Mouse (Mus musculus) gastrocnemius, adult 2 months (tissue): ENCODE data around the gene Snx9. TPM values are rescaled to one million over a fixed set of nuclear protein-coding genes. Genes with fewer than 3 reads are reported as not detected.
A peak's percentile ranks its signal among the peaks of the same experiment; 100 is the strongest.

Experiments
- DNase-seq: peaks from one replicate; pipeline ENCODE4 v3.0.0; 2022
- H3K27ac ChIP-seq: fragments of 200-600 bp; 2 replicates; pipeline ENCODE4 v1.8.1; 2022; ENCODE audit warnings: mild to moderate bottlenecking
- H3K4me3 ChIP-seq: fragments of 200-600 bp; 2 replicates; pipeline ENCODE4 v1.8.1; 2022; ENCODE audit warnings: mild to moderate bottlenecking, moderate library complexity
- CTCF ChIP-seq: fragments of 200-600 bp; IDR thresholded peaks from 2 replicates; pipeline ENCODE4 v1.8.1; 2022; ENCODE audit warnings: antibody characterized with exemption, mild to moderate bottlenecking, moderate library complexity
- intact Hi-C: fragments of 180-260 bp; cut with DNase I; formaldehyde crosslinking; loops from one replicate; pipeline ENCODE4 v1.15.1; 2025
- total RNA-seq, 2 experiments: library from RNA; stranded (reverse); gene quantifications; 2 replicates each; pipeline ENCODE4 v1.2.3; 2021

Snx9 gene
- total RNA-seq, 2 experiments from 2014 or later: 22.9 to 29.6 TPM

DNA sequence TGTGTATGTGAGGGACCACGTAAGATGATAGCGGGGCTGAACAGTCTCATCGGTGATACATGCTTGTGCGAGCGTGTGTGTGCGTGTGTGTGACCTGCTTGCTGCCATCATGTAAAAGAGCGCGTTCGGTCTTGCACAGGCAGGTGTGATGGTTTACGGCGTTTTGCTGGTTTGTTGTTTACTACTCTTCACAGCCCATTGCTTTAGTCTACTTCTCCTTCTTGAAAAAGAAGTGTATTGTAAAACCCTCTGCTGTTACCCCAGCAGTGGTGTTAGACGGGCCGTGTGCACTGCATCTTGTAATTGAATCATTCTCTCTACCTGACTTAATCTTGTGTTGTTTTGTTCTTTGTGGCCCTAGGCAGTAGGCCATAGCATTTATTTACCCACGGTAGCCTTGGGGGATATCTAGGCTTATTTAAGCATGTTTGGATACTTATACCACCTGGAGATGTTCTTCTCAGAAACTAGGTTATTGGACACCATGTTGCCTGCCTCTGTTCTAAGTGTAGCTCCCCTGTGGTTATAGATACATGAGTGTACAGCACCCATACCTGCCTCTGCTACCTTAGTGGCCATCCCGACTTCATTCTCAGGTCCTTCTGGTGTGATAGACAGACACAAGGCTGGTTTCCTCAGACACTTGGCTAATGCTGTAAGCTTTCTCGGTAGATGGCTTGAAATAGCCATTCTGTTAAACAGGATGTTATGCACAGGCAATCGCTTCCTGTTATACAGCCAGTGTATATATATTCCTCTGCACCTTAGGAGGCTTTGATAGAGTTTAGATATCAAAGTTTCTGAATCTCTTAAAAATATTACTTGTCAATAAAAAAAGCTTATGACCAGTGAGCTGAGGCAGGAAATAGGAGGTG is 56.4 kb downstream of the Snx9 start:
- no peak for TF ChIP-seq CTCF
- intact Hi-C loops: no loop called here
- H3K27ac ChIP-seq: no peak overlapping the region

GRCm38 (mm10) chr17:5899251-5899650 is 58.1 kb downstream of the Snx9 start:
- DNase-seq: no peak
- Histone ChIP-seq H3K4me3 (no peak overlapping the region), H3K27ac (no peak overlapping the region)
- intact Hi-C loops: no loop called here
- TF ChIP-seq CTCF: no peak

More for the DNA sequence above, 56.4 kb downstream of the Snx9 start:
- no peak for DNase-seq
- H3K4me3 ChIP-seq: no peak overlapping the region

DNA sequence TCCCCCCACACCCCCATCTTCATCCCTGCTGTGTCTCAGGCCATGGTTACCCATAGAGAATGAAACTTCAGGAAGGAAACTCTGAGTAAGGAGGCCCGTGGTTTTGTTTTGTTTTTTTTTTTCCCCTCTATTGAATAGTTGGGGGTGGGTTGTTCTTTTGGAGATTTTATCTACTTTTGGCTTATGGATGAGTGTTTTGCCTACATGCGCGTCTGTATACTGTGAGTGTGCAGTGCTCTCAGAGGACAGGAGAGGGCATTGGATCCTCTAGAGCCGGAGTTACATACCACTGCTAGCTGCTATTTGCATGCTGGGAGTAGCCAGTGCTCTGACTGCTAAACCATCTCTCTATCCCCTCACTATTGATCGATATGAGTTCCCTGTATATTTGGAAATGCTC is 60.3 kb downstream of the Snx9 start:
- H3K4me3 ChIP-seq: no peak overlapping the region
- no peak for TF ChIP-seq CTCF

DNA sequence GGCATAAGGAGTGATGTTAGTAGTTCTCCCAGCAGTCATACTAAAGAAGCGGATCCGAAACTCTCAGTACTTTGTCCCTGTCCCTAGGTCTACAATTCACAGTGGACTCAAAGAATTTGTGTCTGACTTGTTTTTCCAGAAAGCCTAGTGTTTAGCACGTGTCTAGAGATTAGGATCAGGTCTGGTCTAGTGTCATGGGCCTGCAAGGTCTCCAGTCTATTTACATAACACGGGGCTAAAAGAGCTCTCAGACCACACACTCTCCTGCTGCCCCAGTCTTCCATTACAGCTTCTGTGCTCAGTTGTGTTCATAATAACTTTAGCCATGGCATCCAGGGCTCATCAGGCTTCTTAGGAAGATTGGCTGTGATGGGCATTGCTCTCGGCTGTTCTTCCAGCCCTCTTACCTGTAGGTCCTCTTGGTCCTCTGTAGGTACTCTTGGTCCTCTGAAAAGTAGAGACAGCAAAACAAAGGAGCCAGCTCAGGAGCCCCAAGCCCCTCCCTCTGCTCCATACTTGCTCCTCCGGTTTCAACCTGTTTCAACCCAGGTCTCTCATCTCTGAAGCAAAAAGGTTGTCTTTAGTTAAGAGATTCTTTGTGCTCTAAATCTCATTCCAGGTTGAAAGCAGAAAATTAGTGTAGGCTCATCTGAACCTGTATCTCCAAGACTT is 62.6 kb downstream of the Snx9 start:
- no peak for TF ChIP-seq CTCF
- no peak for DNase-seq
- H3K4me3 ChIP-seq: no peak overlapping the region
- no peak overlapping the region for H3K27ac ChIP-seq
- intact Hi-C loops: no loop called here

More for the DNA sequence above, 60.3 kb downstream of the Snx9 start:
- DNase-seq: no peak
- intact Hi-C loops: no loop called here
- H3K27ac ChIP-seq: no peak overlapping the region

- DNase-seq: no peak
- TF ChIP-seq CTCF: no peak
- intact Hi-C loops: no loop called here
- Histone ChIP-seq H3K27ac (no peak overlapping the region), H3K4me3 (no peak overlapping the region)
These were observed 68.6 kb downstream of the Snx9 start for GRCm38 (mm10) chr17:5909681-5910080.

DNA sequence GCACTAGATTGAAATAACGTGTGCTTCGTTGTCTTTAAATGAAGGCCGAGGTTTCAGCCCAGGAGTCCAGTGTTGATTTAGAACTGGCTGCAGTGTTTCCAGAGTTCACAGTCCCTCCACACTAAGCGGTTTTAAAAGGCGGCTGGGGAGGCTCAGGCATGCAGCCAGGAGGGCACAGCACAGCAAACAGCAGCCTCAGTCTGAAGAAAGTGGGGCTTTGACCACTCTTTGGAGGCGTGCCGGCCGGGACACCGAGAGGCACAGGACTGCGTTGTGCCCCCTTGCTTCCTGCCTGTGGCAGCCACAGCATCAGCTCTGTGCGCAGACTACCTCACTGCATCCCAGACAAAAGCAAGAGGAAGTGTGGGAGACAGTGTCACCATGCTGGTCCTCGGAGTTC is 70.5 kb downstream of the Snx9 start:
- DNase-seq: no peak
- no peak overlapping the region for H3K4me3 ChIP-seq
- H3K27ac ChIP-seq: no peak overlapping the region
- intact Hi-C loops: no loop called here
- TF ChIP-seq CTCF: no peak

- Histone ChIP-seq H3K27ac (no peak overlapping the region), H3K4me3 (no peak overlapping the region)
- DNase-seq: no peak
- TF ChIP-seq CTCF: no peak
- intact Hi-C loops: no loop called here
These were observed 71.7 kb downstream of the Snx9 start for GRCm38 (mm10) chr17:5912797-5913196.

DNA sequence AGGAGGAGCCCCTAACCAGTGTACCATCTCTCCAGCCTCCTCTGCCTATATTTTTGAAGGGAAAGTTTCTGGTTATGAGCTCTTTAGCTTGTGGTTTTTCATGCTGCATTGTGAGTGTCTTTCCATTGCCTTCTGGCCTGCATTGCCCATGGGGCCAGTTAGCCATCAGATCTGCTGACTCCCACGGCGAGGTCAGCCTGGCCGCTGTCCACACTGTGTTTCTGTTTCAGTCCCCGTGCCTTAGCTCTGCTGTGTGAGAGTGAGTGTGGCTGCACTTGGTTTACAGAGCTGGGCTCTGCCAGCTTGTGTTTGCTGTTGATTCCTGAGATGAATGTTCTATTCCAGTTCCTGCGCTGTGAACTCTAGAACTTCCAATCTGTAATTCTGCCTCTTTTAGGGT is 73.1 kb downstream of the Snx9 start:
- no peak for TF ChIP-seq CTCF
- intact Hi-C loops: no loop called here
- Histone ChIP-seq H3K27ac (peak overlapping the region; percentile 74), H3K4me3 (no peak overlapping the region)
- DNase-seq: peak; percentile 87

- no peak for TF ChIP-seq CTCF
- Histone ChIP-seq H3K27ac (no peak overlapping the region), H3K4me3 (no peak overlapping the region)
- no peak for DNase-seq
- intact Hi-C loops: no loop called here
These were observed 80.8 kb downstream of the Snx9 start for GRCm38 (mm10) chr17:5921954-5922353.

DNA sequence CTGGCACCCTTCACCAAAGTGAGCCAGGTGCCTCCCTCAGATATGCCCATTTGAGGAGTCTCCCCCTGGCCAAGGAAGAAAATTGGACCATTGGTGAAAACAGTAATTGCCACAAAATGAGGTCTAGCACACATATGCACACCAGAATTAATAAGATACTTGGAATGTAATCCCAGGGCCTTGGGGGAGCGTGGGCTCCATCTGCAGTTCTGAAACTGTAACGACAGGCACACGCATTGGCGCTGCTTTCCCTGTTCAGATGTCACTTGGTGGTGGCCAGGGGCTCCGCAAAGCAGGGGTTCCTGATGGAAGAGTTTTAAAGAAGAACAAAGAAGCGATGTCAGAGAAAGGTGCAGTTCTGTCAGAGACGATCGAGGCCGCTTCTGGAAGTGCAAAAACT is 82.2 kb downstream of the Snx9 start:
- TF ChIP-seq CTCF: peak; percentile 59
- DNase-seq: no peak
- intact Hi-C loops: no loop called here
- H3K27ac ChIP-seq: no peak overlapping the region
- no peak overlapping the region for H3K4me3 ChIP-seq

GRCm38 (mm10) chr17:5924238-5924637 is 83.1 kb downstream of the Snx9 start:
- no peak for DNase-seq
- Histone ChIP-seq H3K27ac (no peak overlapping the region), H3K4me3 (no peak overlapping the region)
- intact Hi-C loops: no loop called here
- no peak for TF ChIP-seq CTCF

GRCm38 (mm10) chr17:5926710-5927109 is 85.6 kb downstream of the Snx9 start:
- no peak for TF ChIP-seq CTCF
- Histone ChIP-seq H3K27ac (no peak overlapping the region), H3K4me3 (no peak overlapping the region)
- no peak for DNase-seq
- intact Hi-C loops: no loop called here

DNA sequence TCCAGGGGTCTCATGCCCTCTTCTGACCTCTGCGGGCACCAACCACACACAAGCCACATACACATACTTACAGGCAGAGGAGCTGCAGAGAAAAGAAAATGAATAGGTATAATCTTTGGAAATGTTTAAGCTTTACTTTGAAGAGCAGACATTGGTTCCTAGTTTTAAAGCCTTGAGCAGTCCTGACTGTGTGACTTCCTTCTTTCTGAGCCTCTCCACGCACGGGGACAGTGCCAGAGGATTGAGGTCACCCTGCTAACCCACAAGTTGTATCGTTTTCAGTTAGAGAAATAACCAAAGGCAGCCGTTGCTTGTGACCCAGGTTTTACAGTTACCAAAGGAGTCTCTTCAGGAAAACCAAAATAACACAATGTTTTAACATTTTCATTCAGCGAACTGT is 87.9 kb downstream of the Snx9 start:
- intact Hi-C loops: no loop called here
- TF ChIP-seq CTCF: no peak
- DNase-seq: no peak
- Histone ChIP-seq H3K4me3 (no peak overlapping the region), H3K27ac (no peak overlapping the region)

GRCm38 (mm10) chr17:5932161-5932560 is 91.0 kb downstream of the Snx9 start:
- DNase-seq: no peak
- H3K4me3 ChIP-seq: no peak overlapping the region
- no peak overlapping the region for H3K27ac ChIP-seq
- TF ChIP-seq CTCF: no peak
- intact Hi-C loops: no loop called here
